Mouse (Mus musculus): ENCODE results near the gene Tmem205.

Gene Tmem205

GRCm38 (mm10) chr9:21943638-21944037 lies 16.3 kb upstream of the Tmem205 start:
- DNase-seq: no peak

- DNase-seq: no peak
These were observed 15.7 kb upstream of the Tmem205 start for GRCm38 (mm10) chr9:21943046-21943445.

GRCm38 (mm10) chr9:21938234-21938855 lies 11.0 kb upstream of the Tmem205 start:
- DNase-seq: no peak

GRCm38 (mm10) chr9:21937711-21938175 lies 10.4 kb upstream of the Tmem205 start:
- no peak for DNase-seq

- peak; percentile 99 for DNase-seq
These were observed 9.6 kb upstream of the Tmem205 start, which contains the start of gene Plppr2 for GRCm38 (mm10) chr9:21936692-21937570. Gene Plppr2, plus strand, starts transcription at chr9:21937033.

GRCm38 (mm10) chr9:21935466-21936131 lies 8.2 kb upstream of the Tmem205 start:
- DNase-seq: no peak

- no peak for DNase-seq
These were observed 6.7 kb upstream of the Tmem205 start for GRCm38 (mm10) chr9:21934021-21934420.

- no peak for DNase-seq
These were observed 5.2 kb upstream of the Tmem205 start for GRCm38 (mm10) chr9:21932445-21933137.

- no peak for DNase-seq
These were observed 4.7 kb upstream of the Tmem205 start for GRCm38 (mm10) chr9:21932006-21932405.

- no peak for DNase-seq
These were observed 1.9 kb upstream of the Tmem205 start for GRCm38 (mm10) chr9:21929208-21929607.

GRCm38 (mm10) chr9:21926784-21927183 lies 572 bp downstream of the Tmem205 start:
- DNase-seq: no peak

GRCm38 (mm10) chr9:21926155-21926554 lies 1.2 kb downstream of the Tmem205 start:
- no peak for DNase-seq

- DNase-seq: no peak
These were observed 1.9 kb downstream of the Tmem205 start for GRCm38 (mm10) chr9:21925506-21925905.

GRCm38 (mm10) chr9:21925034-21925433 lies 2.3 kb downstream of the Tmem205 start:
- no peak for DNase-seq

GRCm38 (mm10) chr9:21924099-21924493 lies 3.3 kb downstream of the Tmem205 start:
- no peak for DNase-seq

- DNase-seq: no peak
These were observed 3.8 kb downstream of the Tmem205 start for GRCm38 (mm10) chr9:21923490-21924098.

GRCm38 (mm10) chr9:21923036-21923435 lies 4.3 kb downstream of the Tmem205 start:
- no peak for DNase-seq

GRCm38 (mm10) chr9:21918692-21919384 lies 8.5 kb downstream of the Tmem205 start:
- no peak for DNase-seq

- DNase-seq: peak; percentile 98
These were observed 9.2 kb downstream of the Tmem205 start, which contains the start of gene Rab3d for GRCm38 (mm10) chr9:21918035-21918592. Gene Rab3d, minus strand, starts transcription at chr9:21918192.

- DNase-seq: no peak
These were observed 9.8 kb downstream of the Tmem205 start for GRCm38 (mm10) chr9:21917493-21918034.

Measured in retina, postnatal 1 day (tissue).